Mouse (Mus musculus) heart, postnatal 0 days (tissue): ENCODE measurements around the gene Exoc3l2.

ENCODE experiments used
- CTCF ChIP-seq: IDR thresholded peaks from 2 replicates; pipeline ENCODE4 v1.5.1; 2016; ENCODE audit warnings: antibody characterized with exemption, control low read depth, low read depth
- EP300 ChIP-seq: IDR thresholded peaks from 2 replicates; pipeline ENCODE4 v1.6.1; 2016; ENCODE audit warnings: antibody characterized with exemption, low read depth

GRCm38 (mm10) chr7:19447689-19448088 is 15.4 kb upstream of the Exoc3l2 start:
- TF ChIP-seq CTCF (no peak), EP300 (no peak)
